Mouse (Mus musculus) layer of hippocampus, adult 8-10 months (tissue): ENCODE data around the gene Polr1d. TPM values are rescaled to one million over a fixed set of nuclear protein-coding genes. Genes with fewer than 3 reads are reported as not detected.

Experiments used
- DNase-seq, 2 experiments: peaks; one replicate each; pipeline ENCODE4 v3.0.0; 2022; ENCODE audit warnings: low spot score in 2 of 2
- total RNA-seq, 4 experiments: library from RNA; stranded (reverse); gene quantifications; 2 replicates each; pipeline ENCODE4 v1.2.4; 2022

Polr1d gene
- total RNA-seq, 4 experiments from 2014 or later, result 65.2 to 70.8 (median 66.7) TPM

- no peak for DNase-seq
Observed at GRCm38 (mm10) chr5:147135089-147135446, 58.2 kb downstream of the Polr1d start.

- no peak for DNase-seq
Observed at GRCm38 (mm10) chr5:147135994-147136393, 59.1 kb downstream of the Polr1d start.

GRCm38 (mm10) chr5:147147340-147147739 lies 70.5 kb downstream of the Polr1d start:
- DNase-seq, result no peak

GRCm38 (mm10) chr5:147154806-147155371 lies 78.0 kb downstream of the Polr1d start:
- DNase-seq, result no peak

- DNase-seq, result peak; percentile 7 to 8
Observed at GRCm38 (mm10) chr5:147155449-147156133, 78.7 kb downstream of the Polr1d start.

GRCm38 (mm10) chr5:147156376-147156775 lies 79.5 kb downstream of the Polr1d start:
- DNase-seq, result no peak

GRCm38 (mm10) chr5:147157441-147157840 lies 80.6 kb downstream of the Polr1d start:
- DNase-seq, result no peak

GRCm38 (mm10) chr5:147159320-147159719 lies 82.5 kb downstream of the Polr1d start:
- DNase-seq, result no peak

GRCm38 (mm10) chr5:147159792-147160191 lies 82.9 kb downstream of the Polr1d start:
- DNase-seq, result no peak

Other genes with a start within 250 kb of the Polr1d start
- 100 to 1,000 TPM; 157 to 258 (median 206) TPM for gene Rpl21, start 244.2 kb upstream of the Polr1d start, total RNA-seq
- 10 to 100 TPM; 10.8 to 15.0 (median 11.9) TPM for gene Rasl11a, start 232.0 kb upstream of the Polr1d start, total RNA-seq
- 10 to 100 TPM; 20.9 to 24.1 (median 22.4) TPM for gene Gtf3a, start 128.4 kb upstream of the Polr1d start, total RNA-seq
- gene Mtif3, start 113.2 kb upstream of the Polr1d start, total RNA-seq, result 10 to 100 TPM; 17.7 to 20.4 (median 20.0) TPM
- gene Lnx2, start 464 bp upstream of the Polr1d start, total RNA-seq, result 1 to 10 TPM; 5.8 to 7.2 (median 6.5) TPM
- gene Gsx1, start 111.6 kb downstream of the Polr1d start, total RNA-seq, result under 1 TPM; 0.26 to 0.58 (median 0.37) TPM
- gene Pdx1, start 192.9 kb downstream of the Polr1d start, total RNA-seq, result not detected
- gene Cdx2, start 230.2 kb downstream of the Polr1d start, total RNA-seq, result not detected
- not detected for gene Urad, start 245.4 kb downstream of the Polr1d start, total RNA-seq